Mouse (Mus musculus) Patski (cell line): ENCODE data around the gene Trappc3l. TPM values are rescaled to one million over a fixed set of nuclear protein-coding genes. Genes with fewer than 3 reads are reported as not detected.

Source experiments
- ATAC-seq: fragments of 100-300 bp; one replicate; pipeline ENCODE4 v1.8.0; 2021
- CTCF ChIA-PET: fragments of 350-600 bp; sonication (Branson Sonifier 250); formaldehyde crosslinking; loops from one replicate; lab custom pipeline; 2022; ENCODE audit warnings: inconsistent platforms; lab: Charles Lee
- POLR2A ChIA-PET: fragments of 350-600 bp; sonication (Branson Sonifier 250); formaldehyde crosslinking; loops from one replicate; lab custom pipeline; 2022; ENCODE audit warnings: antibody characterized with exemption, inconsistent platforms; lab: Charles Lee
- DNase-seq: peaks from one replicate; pipeline ENCODE4 v3.0.0-alpha.2; 2011; ENCODE audit warnings: low read depth, low spot score
- H3K27me3 ChIP-seq: fragments of 371-371 bp; one replicate; pipeline ENCODE4 v1.5.1; 2021
- CTCF ChIP-seq: fragments of 100-300 bp; IDR thresholded peaks from one replicate; pipeline ENCODE4 v1.5.1; 2021
- in situ Hi-C: fragments of 300-500 bp; cut with MboI; formaldehyde crosslinking; loops from 3 replicates; pipeline ENCODE4 v1.11.1; 2018; ENCODE audit warnings: low pct_unique_long_range_greater_than_20kb, mixed read lengths
- polyA plus RNA-seq: library from polyadenylated mRNA; unstranded; gene quantifications from one replicate; pipeline ENCODE4 v1.2.3, GENCODE M21; 2021

Gene Trappc3l
- polyA plus RNA-seq, 1 experiment from 2014 or later, result not detected

DNA sequence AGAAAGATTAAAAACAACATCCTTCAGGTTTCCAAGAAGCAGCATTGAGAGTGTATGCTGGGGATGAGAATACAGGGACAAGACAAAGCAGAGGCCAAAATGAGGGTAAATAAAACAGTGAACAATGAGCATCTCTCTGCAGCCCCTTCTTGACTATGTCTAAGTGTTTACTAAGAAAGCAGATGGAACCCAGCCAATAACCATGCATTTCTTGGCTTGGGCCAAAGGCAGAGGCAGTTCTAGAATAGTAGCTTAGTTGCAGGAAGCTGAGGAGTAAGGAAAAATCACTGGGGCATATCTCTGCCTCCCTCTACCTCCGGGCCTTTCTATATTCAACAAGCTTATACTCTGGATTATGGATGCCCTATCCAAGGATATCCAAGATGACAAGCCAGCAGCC is 53.1 kb downstream of the Trappc3l start:
- TF ChIP-seq CTCF, result no peak
- ChIA-PET POLR2A (no interaction called here), CTCF (interaction anchor here (1.2 to 1.9 kb wide), 3 partner anchors 19 to 61 kb away, joined by 3 to 6 read pairs (median 5); no protein-coding TSS in a partner anchor)
- DNase-seq (no peak), ATAC-seq (no peak)
- in situ Hi-C loops, result loop anchor here (10.0 kb wide), 1 partner anchor 106 kb away; no protein-coding TSS in a partner anchor
- H3K27me3 ChIP-seq, result no peaks in the 10 kb centered on the region

DNA sequence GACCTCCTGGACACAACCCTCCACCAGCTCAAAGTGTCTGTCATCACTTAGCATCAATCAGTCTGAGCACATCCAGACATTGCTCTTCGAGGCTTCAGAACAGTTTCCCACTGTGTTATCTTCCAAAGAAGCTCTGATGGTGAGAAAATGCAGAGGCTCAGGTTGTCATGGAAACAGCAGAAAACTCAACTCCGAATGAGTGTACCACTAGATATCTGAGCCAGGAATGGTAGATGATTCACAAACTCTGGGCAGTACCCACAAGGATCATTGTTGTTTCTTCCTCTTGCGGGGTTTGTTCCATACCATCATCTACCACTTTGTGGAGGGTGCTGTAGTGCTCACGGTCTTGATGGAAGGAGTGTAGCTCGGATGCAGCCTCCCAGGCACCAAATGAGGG is 54.5 kb downstream of the Trappc3l start:
- DNase-seq, result no peak
- POLR2A ChIA-PET, result no interaction called here
- TF ChIP-seq CTCF, result no peak
- CTCF ChIA-PET, result interaction anchor here (1.2 to 1.9 kb wide), 2 partner anchors 20 to 62 kb away, joined by 5 to 6 read pairs; no protein-coding TSS in a partner anchor
- ATAC-seq, result no peak
- in situ Hi-C loops, result loop anchor here (10.0 kb wide), 1 partner anchor 107 kb away; no protein-coding TSS in a partner anchor
- no peaks in the 10 kb centered on the region for H3K27me3 ChIP-seq

- ChIA-PET CTCF (interaction anchor here (1.2 to 4.9 kb wide), 7 partner anchors 9 to 65 kb away, joined by 3 to 25 read pairs (median 7); partner anchors contain the start of genes Calhm4 and Trappc3l), POLR2A (no interaction called here)
- no peaks in the 10 kb centered on the region for H3K27me3 ChIP-seq
- ATAC-seq, result peak; percentile 61
- DNase-seq, result peak; percentile 54
- TF ChIP-seq CTCF, result no peak
- in situ Hi-C loops, result loop anchor here (5.0 to 10.0 kb wide), 2 partner anchors 58 to 110 kb away; partner anchors contain the start of gene Trappc3l
These were observed 57.8 kb downstream of the Trappc3l start for GRCm38 (mm10) chr10:34095147-34095546.

DNA sequence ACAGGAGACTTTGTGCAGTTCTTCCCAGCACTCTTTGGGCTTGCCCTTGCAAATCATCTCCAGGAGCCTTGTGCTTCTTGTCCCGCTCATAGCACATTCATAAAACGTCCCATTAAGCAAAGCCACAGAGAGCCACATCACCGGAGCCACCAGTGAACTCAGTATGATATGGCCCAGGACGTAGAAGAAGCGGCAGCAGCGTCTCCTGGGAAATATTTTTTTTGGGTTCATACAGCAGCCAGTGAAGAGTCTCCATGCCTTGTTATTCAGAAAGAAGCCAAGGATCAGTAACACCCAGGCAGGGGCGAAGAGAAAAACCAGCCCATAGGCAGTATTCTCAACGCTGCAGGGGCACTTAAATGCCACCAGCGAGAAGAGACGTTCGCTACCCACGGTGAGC is 58.6 kb downstream of the Trappc3l start:
- no peak for TF ChIP-seq CTCF
- H3K27me3 ChIP-seq, result no peaks in the 10 kb centered on the region
- POLR2A ChIA-PET, result no interaction called here
- DNase-seq (no peak), ATAC-seq (no peak)
- CTCF ChIA-PET, result interaction anchor here (1.1 to 4.9 kb wide), 9 partner anchors 21 to 75 kb away, joined by 3 to 25 read pairs (median 4); partner anchors contain the start of genes Calhm4 and Trappc3l
- in situ Hi-C loops, result loop anchor here (5.0 to 10.0 kb wide), 2 partner anchors 59 to 111 kb away; partner anchors contain the start of gene Trappc3l

DNA sequence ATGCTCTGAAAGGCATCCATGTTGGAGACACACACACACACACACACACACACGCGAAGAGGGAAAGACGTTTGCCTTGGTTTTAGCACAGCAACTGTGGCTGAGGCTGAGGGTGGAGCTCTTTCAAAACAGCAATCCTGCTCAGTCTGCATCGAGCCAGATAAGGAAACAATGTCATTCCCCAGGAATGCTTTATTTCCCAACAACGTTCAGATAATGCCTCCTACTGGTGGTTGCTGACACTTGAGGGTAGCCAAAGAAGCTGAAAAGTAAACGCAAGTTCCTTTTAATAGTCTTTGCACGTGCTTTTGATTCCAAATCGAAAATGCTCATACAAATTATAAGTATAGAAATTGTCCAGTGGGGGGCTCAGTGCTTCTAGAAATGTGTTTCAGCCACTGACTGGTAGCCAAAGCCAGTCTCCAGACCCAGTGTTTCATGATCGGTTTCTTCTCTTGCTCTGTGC is 59.1 kb downstream of the Trappc3l start, which contains the start of gene Calhm5:
Gene Calhm5, minus strand, starts transcription at position 102 of the 466 bp plus-strand sequence.
- in situ Hi-C loops, result loop anchor here (5.0 to 10.0 kb wide), 2 partner anchors 59 to 112 kb away; partner anchors contain the start of gene Trappc3l
- peak; percentile 84 for ATAC-seq
- H3K27me3 ChIP-seq, result no peaks in the 10 kb centered on the region
- peak; percentile 80 for TF ChIP-seq CTCF
- ChIA-PET CTCF (interaction anchor here (1.1 to 4.9 kb wide), 10 partner anchors 20 to 126 kb away, joined by 3 to 25 read pairs (median 4); partner anchors contain the start of genes Calhm4 and Trappc3l), POLR2A (no interaction called here)
- DNase-seq, result no peak

- no peak for ATAC-seq
- in situ Hi-C loops, result no loop called here
- no peak for DNase-seq
- no peak for TF ChIP-seq CTCF
- ChIA-PET POLR2A (no interaction called here), CTCF (interaction anchor here (1.0 to 1.2 kb wide), 2 partner anchors 40 to 64 kb away, joined by 3 read pairs; no protein-coding TSS in a partner anchor)
- peaks cover 3% of the 10 kb centered on the region for H3K27me3 ChIP-seq
These were observed 73.6 kb downstream of the Trappc3l start for GRCm38 (mm10) chr10:34110863-34111465.

DNA sequence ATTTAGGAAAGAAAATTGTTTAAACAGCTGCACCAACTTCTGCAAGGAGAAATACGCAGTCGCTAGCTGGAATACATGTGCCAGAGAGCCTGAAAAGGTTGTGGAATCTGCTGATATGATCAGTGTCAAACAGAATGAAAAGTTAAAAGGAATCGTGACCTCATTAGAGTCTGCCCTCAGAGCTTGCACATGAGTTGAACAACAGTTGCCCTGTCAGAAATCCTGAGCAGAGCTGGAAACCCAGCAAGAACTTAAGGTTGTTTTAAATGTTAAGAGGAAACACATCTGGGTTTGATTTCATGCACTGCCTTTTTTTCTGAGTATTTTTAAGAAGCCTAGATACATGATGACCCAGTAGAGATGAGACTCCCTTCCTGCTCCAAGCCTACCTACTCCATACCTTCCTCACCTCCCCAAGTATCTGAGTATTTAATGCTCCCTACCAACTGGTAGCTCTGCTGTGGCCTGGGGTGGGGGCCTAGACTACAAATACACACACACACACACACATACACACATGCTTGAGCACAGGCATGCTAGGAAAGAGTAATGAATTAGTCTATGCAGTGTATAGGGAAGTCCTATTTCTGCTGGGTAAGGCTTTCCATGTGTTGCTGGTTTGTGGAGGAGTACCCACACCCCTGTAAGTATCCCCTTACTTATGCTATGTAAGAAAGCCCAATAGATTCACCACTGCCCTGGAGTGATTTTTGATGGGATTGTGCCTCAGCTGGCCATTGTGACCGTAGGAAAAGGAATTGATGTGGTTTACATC is 74.8 kb downstream of the Trappc3l start:
- no peak for TF ChIP-seq CTCF
- ATAC-seq, result no peak
- peaks cover 3% of the 10 kb centered on the region for H3K27me3 ChIP-seq
- ChIA-PET POLR2A (interaction anchor here (0.7 kb wide), 1 partner anchor 38 kb away, joined by 5 read pairs; no protein-coding TSS in a partner anchor), CTCF (interaction anchor here (1.0 kb wide), 1 partner anchor 39 kb away, joined by 3 read pairs; no protein-coding TSS in a partner anchor)
- in situ Hi-C loops, result no loop called here
- DNase-seq, result no peak

DNA sequence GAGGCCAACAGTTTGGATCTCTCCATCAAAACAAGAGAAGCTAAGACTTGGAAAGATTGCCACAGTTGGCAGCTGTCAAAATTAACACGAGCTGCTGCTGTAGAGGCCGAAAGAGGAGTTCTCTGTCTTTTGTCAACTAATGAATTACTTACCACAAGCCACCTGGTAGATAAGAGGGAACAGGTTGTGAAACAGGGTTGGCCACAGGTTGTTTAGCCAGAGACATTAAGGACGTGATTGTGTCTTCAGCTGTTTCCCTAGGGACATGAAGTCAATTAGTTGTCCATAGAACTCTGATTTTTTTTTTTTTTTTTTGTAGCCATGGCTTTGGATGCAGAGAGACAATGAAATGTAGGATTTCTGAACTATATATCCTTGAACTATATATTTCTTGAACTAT is 79.7 kb downstream of the Trappc3l start:
- POLR2A ChIA-PET, result no interaction called here
- no peak for ATAC-seq
- H3K27me3 ChIP-seq, result peaks cover 4% of the 10 kb centered on the region
- in situ Hi-C loops, result no loop called here
- CTCF ChIA-PET, result interaction anchor here (0.6 to 1.8 kb wide), 3 partner anchors 14 to 58 kb away, joined by 3 to 5 read pairs (median 3); partner anchors contain the start of gene Calhm5
- TF ChIP-seq CTCF, result no peak
- no peak for DNase-seq

DNA sequence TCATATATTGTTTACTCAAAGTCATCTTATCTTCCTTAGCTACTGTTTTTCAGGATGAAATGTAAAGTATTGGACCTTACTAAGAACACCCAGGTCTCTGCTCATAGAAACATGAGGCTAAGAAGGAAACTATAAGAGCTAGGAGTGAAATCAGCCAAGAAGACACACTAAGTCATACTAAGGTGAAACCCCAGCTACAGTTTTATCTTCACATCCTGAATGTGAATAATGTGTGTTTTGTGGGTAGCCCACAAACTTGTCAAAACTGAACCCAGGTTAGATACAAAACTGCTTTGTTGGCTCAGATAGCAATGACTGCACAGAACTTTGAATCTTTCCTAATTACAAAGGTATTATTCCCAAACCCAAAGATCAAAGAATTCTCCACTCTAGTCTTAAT is 80.4 kb downstream of the Trappc3l start:
- TF ChIP-seq CTCF, result no peak
- DNase-seq (no peak), ATAC-seq (no peak)
- in situ Hi-C loops, result no loop called here
- peaks cover 4% of the 10 kb centered on the region for H3K27me3 ChIP-seq
- ChIA-PET POLR2A (no interaction called here), CTCF (interaction anchor here (0.6 kb wide), 1 partner anchor 57 kb away, joined by 3 read pairs; no protein-coding TSS in a partner anchor)

DNA sequence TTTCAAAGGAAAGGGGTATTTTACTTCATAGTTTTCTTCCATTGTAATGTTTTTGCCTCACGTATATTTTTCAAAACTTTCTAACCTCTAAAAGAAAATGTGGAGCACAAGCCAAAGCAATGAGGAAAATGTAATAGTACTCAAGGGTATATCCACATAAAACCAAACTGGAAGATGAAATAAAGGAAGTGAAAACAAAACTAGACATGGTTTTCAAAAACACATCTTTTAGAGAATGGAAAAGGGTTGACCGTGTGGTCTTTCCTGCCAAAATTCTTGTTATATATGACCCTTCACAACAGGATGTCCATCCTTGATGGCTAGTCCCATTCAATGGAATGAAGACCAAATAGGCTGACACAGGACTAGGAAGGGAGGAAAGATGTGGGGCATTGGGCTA is 81.0 kb downstream of the Trappc3l start:
- POLR2A ChIA-PET, result no interaction called here
- no peak for DNase-seq
- in situ Hi-C loops, result no loop called here
- no peak for TF ChIP-seq CTCF
- CTCF ChIA-PET, result no interaction called here
- no peak for ATAC-seq
- H3K27me3 ChIP-seq, result peaks cover 4% of the 10 kb centered on the region
